Mouse (Mus musculus): Measurements from ENCODE around the gene Nbeal2. TPM values are rescaled to one million over a fixed set of nuclear protein-coding genes. Genes with fewer than 3 reads are reported as not detected.

The Nbeal2 gene
- 4.9 and 6.2 TPM in 2 replicates for polyA plus RNA-seq (2015; fragmentation: Nextera tagmentation; extraction: Ambion mirVana)

GRCm38 (mm10) chr9:110653655-110654461 is at the start of gene Nbeal2:
Gene Nbeal2, minus strand, starts transcription at chr9:110654161.

GRCm38 (mm10) chr9:110656249-110657221 is 2.6 kb upstream of the Nbeal2 start, which contains the start of gene Ccdc12:
Gene Ccdc12, plus strand, starts transcription at chr9:110656503.

GRCm38 (mm10) chr9:110624361-110625166 is 29.4 kb downstream of the Nbeal2 start, which contains the start of gene Nradd:
Gene Nradd, minus strand, starts transcription at chr9:110624452.

Other genes starting within 250 kb of the Nbeal2 start
- gene Ptpn23, start 245.9 kb downstream of the Nbeal2 start, polyA plus RNA-seq (2015; fragmentation: Nextera tagmentation; extraction: Ambion mirVana), result 4.5 and 5.6 TPM in 2 replicates
- 845 and 1,245 TPM in 2 replicates for gene Ngp, start 234.4 kb downstream of the Nbeal2 start, polyA plus RNA-seq (2015; fragmentation: Nextera tagmentation; extraction: Ambion mirVana)
- gene Klhl18, start 177.5 kb downstream of the Nbeal2 start, polyA plus RNA-seq (2015; fragmentation: Nextera tagmentation; extraction: Ambion mirVana), result 4.7 and 4.8 TPM in 2 replicates
- 0.58 and 0.64 TPM in 2 replicates for gene Kif9, start 177.2 kb downstream of the Nbeal2 start, polyA plus RNA-seq (2015; fragmentation: Nextera tagmentation; extraction: Ambion mirVana)
- 21.6 and 25.6 TPM in 2 replicates for gene Setd2, start 121.6 kb downstream of the Nbeal2 start, polyA plus RNA-seq (2015; fragmentation: Nextera tagmentation; extraction: Ambion mirVana)
- gene Nradd, start 29.7 kb downstream of the Nbeal2 start, polyA plus RNA-seq (2015; fragmentation: Nextera tagmentation; extraction: Ambion mirVana), result 8.8 and 9.2 TPM in 2 replicates
- gene Ccdc12, start 2.3 kb upstream of the Nbeal2 start, polyA plus RNA-seq (2015; fragmentation: Nextera tagmentation; extraction: Ambion mirVana), result 108 and 121 TPM in 2 replicates
- 0.17 TPM in 1 of 2 replicates, not detected in the other for gene Myl3, start 87.7 kb upstream of the Nbeal2 start, polyA plus RNA-seq (2015; fragmentation: Nextera tagmentation; extraction: Ambion mirVana)
- gene Pth1r, start 93.0 kb upstream of the Nbeal2 start, polyA plus RNA-seq (2015; fragmentation: Nextera tagmentation; extraction: Ambion mirVana), result 10.2 and 12.6 TPM in 2 replicates
- gene Prss42, start 144.0 kb upstream of the Nbeal2 start, polyA plus RNA-seq (2015; fragmentation: Nextera tagmentation; extraction: Ambion mirVana), result not detected in 2 replicates
- not detected in 2 replicates for gene Prss44, start 159.8 kb upstream of the Nbeal2 start, polyA plus RNA-seq (2015; fragmentation: Nextera tagmentation; extraction: Ambion mirVana)
- gene Prss43, start 172.5 kb upstream of the Nbeal2 start, polyA plus RNA-seq (2015; fragmentation: Nextera tagmentation; extraction: Ambion mirVana), result not detected in 2 replicates
- gene Prss45, start 180.4 kb upstream of the Nbeal2 start, polyA plus RNA-seq (2015; fragmentation: Nextera tagmentation; extraction: Ambion mirVana), result not detected in 2 replicates
- not detected in 2 replicates for gene Prss46, start 190.3 kb upstream of the Nbeal2 start, polyA plus RNA-seq (2015; fragmentation: Nextera tagmentation; extraction: Ambion mirVana)
- gene Prss50, start 203.8 kb upstream of the Nbeal2 start, polyA plus RNA-seq (2015; fragmentation: Nextera tagmentation; extraction: Ambion mirVana), result 34.7 and 38.5 TPM in 2 replicates
- gene Als2cl, start 225.7 kb upstream of the Nbeal2 start, polyA plus RNA-seq (2015; fragmentation: Nextera tagmentation; extraction: Ambion mirVana), result 1.5 and 1.6 TPM in 2 replicates
- gene Tmie, start 226.0 kb upstream of the Nbeal2 start, polyA plus RNA-seq (2015; fragmentation: Nextera tagmentation; extraction: Ambion mirVana), result 0.46 and 0.53 TPM in 2 replicates